Mouse (Mus musculus): ENCODE results near the gene Gm45713. TPM values are rescaled to one million over a fixed set of nuclear protein-coding genes. Genes with fewer than 3 reads are reported as not detected.

Gene Gm45713
- total RNA-seq, 1 experiment, result 0.36 TPM

- peaks cover 24% of the 10 kb centered on the region for H3K36me3 ChIP-seq (ENCODE audit: control insufficient read depth, insufficient read depth, low read length, poor library complexity, severe bottlenecking)
These were observed 58.7 kb downstream of the Gm45713 start for GRCm38 (mm10) chr7:45077322-45077721.

DNA sequence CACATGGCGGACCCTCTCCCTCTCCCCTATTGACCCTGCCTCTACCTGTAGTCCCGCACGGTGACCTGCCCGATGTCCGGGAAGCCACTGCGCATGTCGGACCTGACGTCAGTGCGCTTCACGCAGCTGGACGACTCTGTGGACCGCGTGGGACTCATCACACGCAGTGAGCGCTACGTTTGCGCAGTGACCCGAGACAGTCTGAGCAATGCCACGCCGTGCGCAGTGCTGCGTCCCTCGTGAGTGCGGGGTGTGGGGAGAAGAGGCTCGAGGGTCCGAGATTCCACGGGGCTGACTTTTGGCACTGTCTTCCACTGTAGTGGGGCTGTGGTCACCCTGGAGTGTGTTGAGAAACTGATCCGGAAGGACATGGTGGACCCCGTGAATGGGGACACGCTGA is 59.5 kb downstream of the Gm45713 start:
- Histone ChIP-seq H3K27ac (ENCODE audit: insufficient read depth, low read depth, low read length, poor library complexity, severe bottlenecking) (no peak overlapping the region), H3K4me1 (ENCODE audit: control insufficient read depth in 2 of 2, insufficient read depth in 2 of 2, low read length in 2 of 2, poor library complexity in 1 of 2) (peaks cover 5 to 27% of the 10 kb centered on the region in 2 experiments; a peak in 3 of 4 replicates), H3K4me3 (ENCODE audit: insufficient read depth in 1 of 2, low read depth in 1 of 2, low read length in 2 of 2, poor library complexity in 1 of 2, severe bottlenecking in 1 of 2) (peak overlapping the region in 1 of 2 experiments; percentile 41; a peak in 1 of 4 replicates), H3K9ac (ENCODE audit: insufficient read depth, low read depth, low read length, poor library complexity, severe bottlenecking) (peak overlapping the region; percentile 16; the same call in 1 of the 2 replicates), H3K36me3 (ENCODE audit: control insufficient read depth, insufficient read depth, low read length, poor library complexity, severe bottlenecking) (peaks cover 24% of the 10 kb centered on the region), H3K9me3 (ENCODE audit: control insufficient read depth, insufficient read depth, low read depth, low read length) (no peaks in the 10 kb centered on the region)
- no peak for TF ChIP-seq MAFK (IDR thresholded peaks at IDR 0.05; ENCODE audit: insufficient read depth, low read depth, low read length)
- no peak for TF ChIP-seq CHD2 (IDR thresholded peaks at IDR 0.05; ENCODE audit: low read depth, low read length)
- no peak for TF ChIP-seq ZC3H11A (IDR thresholded peaks at IDR 0.05; ENCODE audit: borderline replicate concordance, low read depth, low read length)
- TF ChIP-seq HCFC1 (IDR thresholded peaks at IDR 0.05; ENCODE audit: borderline replicate concordance, insufficient read depth, low read length), result no peak
- no peak for TF ChIP-seq ZNF384 (IDR thresholded peaks at IDR 0.05; ENCODE audit: low read depth, low read length)
- in situ Hi-C loops (cut with MboI; ENCODE audit: low sequenced_read_pairs in 2 of 2, unreplicated experiment in 2 of 2), result loop anchor here in 1 of 2 experiments (5.0 kb wide), 1 partner anchor 56 kb away; no protein-coding TSS in a partner anchor
- DNase-seq (ENCODE audit: low read depth, low spot score), result no peak

More at GRCm38 (mm10) chr7:45077322-45077721, 58.7 kb downstream of the Gm45713 start:
- peak overlapping the region; percentile 34; the same call in 1 of the 2 replicates for H3K9ac ChIP-seq (ENCODE audit: insufficient read depth, low read depth, low read length, poor library complexity, severe bottlenecking)
- in situ Hi-C loops (cut with MboI; ENCODE audit: low sequenced_read_pairs in 2 of 2, unreplicated experiment in 2 of 2), result loop anchor here in 1 of 2 experiments (5.0 kb wide), 1 partner anchor 55 kb away; no protein-coding TSS in a partner anchor
- no peak overlapping the region for H3K27ac ChIP-seq (ENCODE audit: insufficient read depth, low read depth, low read length, poor library complexity, severe bottlenecking)
- H3K4me3 ChIP-seq (ENCODE audit: insufficient read depth in 1 of 2, low read depth in 1 of 2, low read length in 2 of 2, poor library complexity in 1 of 2, severe bottlenecking in 1 of 2), result no peak overlapping the region
- TF ChIP-seq CHD2 (IDR thresholded peaks at IDR 0.05; ENCODE audit: low read depth, low read length) (no peak), HCFC1 (IDR thresholded peaks at IDR 0.05; ENCODE audit: borderline replicate concordance, insufficient read depth, low read length) (no peak), MAFK (IDR thresholded peaks at IDR 0.05; ENCODE audit: insufficient read depth, low read depth, low read length) (no peak), ZNF384 (IDR thresholded peaks at IDR 0.05; ENCODE audit: low read depth, low read length) (no peak), ZC3H11A (IDR thresholded peaks at IDR 0.05; ENCODE audit: borderline replicate concordance, low read depth, low read length) (no peak)
- DNase-seq (ENCODE audit: low read depth, low spot score), result no peak
- peaks cover 4 to 27% of the 10 kb centered on the region in 2 experiments; a peak in 3 of 4 replicates for H3K4me1 ChIP-seq (ENCODE audit: control insufficient read depth in 2 of 2, insufficient read depth in 2 of 2, low read length in 2 of 2, poor library complexity in 1 of 2)
- H3K9me3 ChIP-seq (ENCODE audit: control insufficient read depth, insufficient read depth, low read depth, low read length), result no peaks in the 10 kb centered on the region

Other genes starting within 250 kb of the Gm45713 start
- gene Med25, start 243.5 kb downstream of the Gm45713 start, total RNA-seq (2012; rRNA removed), result 88.2 and 121 TPM in 2 replicates
- gene Fuz, start 240.2 kb downstream of the Gm45713 start, total RNA-seq (2012; rRNA removed), result 14.2 and 17.2 TPM in 2 replicates
- gene Ap2a1, start 206.7 kb downstream of the Gm45713 start, total RNA-seq (2012; rRNA removed), result 82.5 and 94.9 TPM in 2 replicates
- 0.49 and 0.85 TPM in 2 replicates for gene Tsks, start 193.0 kb downstream of the Gm45713 start, total RNA-seq (2012; rRNA removed)
- gene Cpt1c, start 161.4 kb downstream of the Gm45713 start, total RNA-seq (2012; rRNA removed), result 60.3 and 123 TPM in 2 replicates
- 413 and 429 TPM in 2 replicates for gene Prmt1, start 149.7 kb downstream of the Gm45713 start, total RNA-seq (2012; rRNA removed)
- 45.9 and 68.4 TPM in 2 replicates for gene Irf3, start 138.6 kb downstream of the Gm45713 start, total RNA-seq (2012; rRNA removed)
- 11.9 and 13.0 TPM in 2 replicates for gene Bcl2l12, start 137.5 kb downstream of the Gm45713 start, total RNA-seq (2012; rRNA removed)
- 39.0 and 39.2 TPM in 2 replicates for gene Scaf1, start 119.9 kb downstream of the Gm45713 start, total RNA-seq (2012; rRNA removed)
- 11.1 and 14.4 TPM in 2 replicates for gene Rras, start 118.3 kb downstream of the Gm45713 start, total RNA-seq (2012; rRNA removed)
- gene Prr12, start 83.3 kb downstream of the Gm45713 start, total RNA-seq (2012; rRNA removed), result 32.3 and 37.5 TPM in 2 replicates
- gene Nosip, start 73.8 kb downstream of the Gm45713 start, total RNA-seq (2012; rRNA removed), result 94.2 and 106 TPM in 2 replicates
- 9.8 and 11.4 TPM in 2 replicates for gene Prrg2, start 73.6 kb downstream of the Gm45713 start, total RNA-seq (2012; rRNA removed)
- gene Rcn3, start 44.0 kb downstream of the Gm45713 start, total RNA-seq (2012; rRNA removed), result 137 and 207 TPM in 2 replicates
- 10.6 and 15.1 TPM in 2 replicates for gene Fcgrt, start 32.4 kb downstream of the Gm45713 start, total RNA-seq (2012; rRNA removed)
- 1,746 and 1,854 TPM in 2 replicates for gene Rps11, start 11.8 kb downstream of the Gm45713 start, total RNA-seq (2012; rRNA removed)
- gene Rpl13a, start 7.5 kb downstream of the Gm45713 start, total RNA-seq (2012; rRNA removed), result 3,971 and 5,136 TPM in 2 replicates
- gene Flt3l, start 201 bp upstream of the Gm45713 start, total RNA-seq (2012; rRNA removed), result 1.8 and 1.9 TPM in 2 replicates
- 69.9 and 70.2 TPM in 2 replicates for gene Pih1d1, start 18.1 kb upstream of the Gm45713 start, total RNA-seq (2012; rRNA removed)
- gene Aldh16a1, start 18.4 kb upstream of the Gm45713 start, total RNA-seq (2012; rRNA removed), result 108 and 115 TPM in 2 replicates
- 3.4 and 4.4 TPM in 2 replicates for gene Slc17a7, start 27.7 kb upstream of the Gm45713 start, total RNA-seq (2012; rRNA removed)
- 0.11 TPM in 1 of 2 replicates, not detected in the other for gene Gfy, start 43.3 kb upstream of the Gm45713 start, total RNA-seq (2012; rRNA removed)
- 0.54 TPM in 1 of 2 replicates, not detected in the other for gene Pth2, start 44.8 kb upstream of the Gm45713 start, total RNA-seq (2012; rRNA removed)
- gene Ccdc155, start 68.7 kb upstream of the Gm45713 start, total RNA-seq (2012; rRNA removed), result 2.4 and 2.7 TPM in 2 replicates
- 4.7 and 6.9 TPM in 2 replicates for gene Dkkl1, start 75.9 kb upstream of the Gm45713 start, total RNA-seq (2012; rRNA removed)
- 95.9 and 111 TPM in 2 replicates for gene Tead2, start 79.5 kb upstream of the Gm45713 start, total RNA-seq (2012; rRNA removed)
- 37.6 and 50.8 TPM in 2 replicates for gene Cd37, start 102.9 kb upstream of the Gm45713 start, total RNA-seq (2012; rRNA removed)
- 12.7 and 14.6 TPM in 2 replicates for gene Slc6a16, start 104.9 kb upstream of the Gm45713 start, total RNA-seq (2012; rRNA removed)
- 0.21 and 0.67 TPM in 2 replicates for gene Slc6a21, start 141.3 kb upstream of the Gm45713 start, total RNA-seq (2012; rRNA removed)
- gene Trpm4, start 197.5 kb upstream of the Gm45713 start, total RNA-seq (2012; rRNA removed), result 26.5 and 48.5 TPM in 2 replicates
- 0.71 and 1.4 TPM in 2 replicates for gene Hrc, start 199.1 kb upstream of the Gm45713 start, total RNA-seq (2012; rRNA removed)
- gene Ppfia3, start 230.8 kb upstream of the Gm45713 start, total RNA-seq (2012; rRNA removed), result 6.9 and 12.6 TPM in 2 replicates
- gene Lin7b, start 234.4 kb upstream of the Gm45713 start, total RNA-seq (2012; rRNA removed), result 5.6 and 11.3 TPM in 2 replicates

Measured in ES-E14 (cell line).